Mouse (Mus musculus): ENCODE data around the gene Rit1.

DNA sequence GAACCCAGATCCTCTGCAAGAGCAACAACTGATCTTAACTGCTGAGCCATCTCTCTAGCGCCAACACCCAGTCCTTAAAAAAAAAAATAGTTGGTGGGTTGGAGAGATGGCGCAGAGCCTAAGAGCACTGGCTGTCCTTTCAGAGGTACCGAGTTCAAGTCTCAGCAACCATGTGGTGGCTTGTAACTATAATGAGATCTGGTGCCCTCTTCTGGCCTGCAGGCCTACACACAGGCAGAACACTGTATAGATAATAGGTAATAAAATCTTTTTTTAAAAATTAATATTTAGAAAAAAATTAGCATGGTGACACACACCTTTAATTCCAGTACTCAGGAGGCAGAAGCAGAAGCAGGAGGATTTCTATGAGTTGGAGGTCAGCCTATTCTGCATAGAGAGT lies 23.5 kb downstream of the Rit1 start:
- no peak for TF ChIP-seq CTCF (IDR thresholded peaks at IDR 0.05; ENCODE audit: borderline replicate concordance, insufficient read depth, low read length)
- TF ChIP-seq POLR2A (IDR thresholded peaks at IDR 0.05; ENCODE audit: low read depth, low read length): no peak
